Mouse (Mus musculus) spleen, adult 2 months (tissue): ENCODE measurements around the gene Rrh.
"Not testable (repeated sequence)": the region's sequence is repeated elsewhere in the genome, so short reads cannot be mapped to it uniquely, and the experiment has no call there.

Experiments used
- CTCF ChIP-seq: fragments of 200-500 bp; IDR thresholded peaks from 2 replicates; pipeline ENCODE4 v1.5.1; 2011; ENCODE audit warnings: mild to moderate bottlenecking, inconsistent platforms; ENCODE audit not compliant: insufficient read depth, insufficient read length, insufficient replicate concordance; ENCODE audit errors: extremely low read depth
- POLR2A ChIP-seq: fragments of 200-500 bp; IDR thresholded peaks from 2 replicates; pipeline ENCODE4 v1.6.1; 2011; ENCODE audit warnings: low read depth, low read length, inconsistent platforms

DNA sequence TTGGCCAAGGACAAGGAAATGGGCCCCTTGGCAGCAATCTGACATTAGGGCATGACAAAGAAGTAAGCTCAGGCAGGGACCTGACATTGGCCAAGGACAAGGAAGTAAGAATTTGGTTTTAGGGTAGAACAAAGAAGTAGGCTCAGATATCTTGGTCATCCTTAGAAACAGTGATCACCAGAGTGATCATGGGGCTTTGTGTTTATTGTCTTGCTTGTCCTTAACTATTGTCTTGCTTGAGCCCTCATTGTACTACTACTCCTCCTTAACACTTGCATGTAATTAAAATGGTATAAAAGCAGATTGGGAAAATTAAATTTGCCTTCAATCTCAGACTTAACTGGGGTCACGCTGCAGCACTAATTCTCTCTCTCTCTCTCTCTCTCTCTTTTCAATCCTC lies 64.8 kb downstream of the Rrh start:
- TF ChIP-seq CTCF, POLR2A: not testable (repeated sequence)
